Mouse (Mus musculus) ES-E14 (cell line): ENCODE results near the gene Megf9.

Experiments
- CHD2 ChIP-seq: IDR thresholded peaks from 2 replicates; pipeline ENCODE4 v1.6.1; 2014; ENCODE audit warnings: mild to moderate bottlenecking, low read depth, low read length, inconsistent platforms
- HCFC1 ChIP-seq: IDR thresholded peaks from 2 replicates; pipeline ENCODE4 v1.6.1; 2012; ENCODE audit warnings: low read length, inconsistent platforms, borderline replicate concordance; ENCODE audit not compliant: insufficient read depth
- MAFK ChIP-seq: IDR thresholded peaks from 2 replicates; pipeline ENCODE4 v1.6.1; 2014; ENCODE audit warnings: mild to moderate bottlenecking, low read depth, low read length, inconsistent platforms; ENCODE audit not compliant: insufficient read depth
- ZC3H11A ChIP-seq: IDR thresholded peaks from 2 replicates; pipeline ENCODE4 v1.6.1; 2012; ENCODE audit warnings: low read depth, mild to moderate bottlenecking, inconsistent platforms, low read length, borderline replicate concordance

DNA sequence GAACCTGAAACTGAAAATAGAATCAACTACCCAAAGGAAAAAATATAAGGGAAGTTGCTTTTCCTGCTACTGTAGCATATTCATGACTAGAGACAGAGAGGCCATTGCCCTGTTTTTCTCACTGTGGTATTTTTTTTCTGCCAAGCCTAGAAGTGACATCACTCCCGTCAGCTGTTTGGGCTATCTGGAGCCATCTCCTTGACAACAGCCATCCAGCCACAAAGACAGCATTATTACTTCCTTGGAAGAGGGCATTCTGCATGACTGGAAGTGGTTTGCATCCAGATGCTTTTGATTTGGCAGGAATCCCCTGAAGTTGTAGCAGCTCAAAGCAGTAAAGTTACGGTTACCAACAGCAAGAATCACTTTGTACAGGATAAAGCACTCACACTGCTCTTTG, 122.7 kb downstream of the Megf9 start:
- TF ChIP-seq CHD2, result no peak
- no peak for TF ChIP-seq ZC3H11A
- TF ChIP-seq MAFK, result no peak
- no peak for TF ChIP-seq HCFC1
